Mouse (Mus musculus): ENCODE data around the gene Psd.

Gene Psd

DNA sequence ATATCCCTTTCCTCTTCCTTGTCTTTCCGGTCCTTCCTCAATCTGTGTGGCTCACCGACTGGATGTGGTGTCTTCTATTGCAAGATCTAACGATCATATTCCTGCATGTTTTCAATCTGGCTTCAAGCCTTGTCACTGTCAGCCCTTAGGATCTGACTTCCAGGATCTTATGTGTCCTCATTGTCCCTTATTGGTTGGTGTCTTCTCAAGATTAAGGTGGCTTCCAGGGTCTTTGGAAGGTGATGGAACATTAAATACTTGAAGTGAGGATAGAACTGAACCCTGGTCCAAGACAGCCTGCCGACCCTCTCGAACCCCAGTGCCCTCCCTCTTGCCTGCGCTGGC lies 12.0 kb upstream of the Psd start:
- DNase-seq (ENCODE audit: inconsistent ontology term): peak; percentile 60

DNA sequence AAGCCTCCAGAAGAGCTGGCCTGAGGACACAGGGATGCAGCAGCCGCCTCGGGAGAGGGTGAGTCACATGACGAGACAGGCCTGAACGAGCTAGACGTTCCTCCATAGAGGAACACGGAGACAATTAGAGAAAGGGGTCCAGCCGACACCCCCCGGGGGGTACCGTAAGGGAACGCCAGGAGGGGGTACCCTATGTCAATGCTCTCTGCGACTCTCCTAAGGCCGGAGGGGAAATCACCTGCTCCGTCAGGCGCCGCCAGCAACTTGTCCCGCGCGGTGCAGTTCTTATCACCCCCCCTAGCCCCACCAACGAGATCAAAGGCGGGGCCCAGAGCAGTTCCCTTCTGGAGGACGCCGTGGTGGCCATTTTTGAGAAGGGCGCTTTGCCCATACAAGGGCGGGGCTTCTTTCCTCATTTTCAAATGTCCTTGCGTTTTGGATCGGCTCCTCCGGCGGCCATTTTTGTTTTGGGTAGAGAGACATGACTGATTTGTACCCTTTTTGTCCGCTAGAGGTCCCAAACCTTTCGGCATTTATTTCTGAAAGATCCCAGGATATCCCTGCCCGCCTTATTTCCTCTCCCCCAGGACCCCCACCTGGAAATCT lies 11.5 kb upstream of the Psd start, which contains the start of gene Cuedc2:
TSS of gene Cuedc2 (minus strand) at position 372 of the 606 bp plus-strand sequence.
- peak; percentile 95 for DNase-seq (ENCODE audit: inconsistent ontology term)

DNA sequence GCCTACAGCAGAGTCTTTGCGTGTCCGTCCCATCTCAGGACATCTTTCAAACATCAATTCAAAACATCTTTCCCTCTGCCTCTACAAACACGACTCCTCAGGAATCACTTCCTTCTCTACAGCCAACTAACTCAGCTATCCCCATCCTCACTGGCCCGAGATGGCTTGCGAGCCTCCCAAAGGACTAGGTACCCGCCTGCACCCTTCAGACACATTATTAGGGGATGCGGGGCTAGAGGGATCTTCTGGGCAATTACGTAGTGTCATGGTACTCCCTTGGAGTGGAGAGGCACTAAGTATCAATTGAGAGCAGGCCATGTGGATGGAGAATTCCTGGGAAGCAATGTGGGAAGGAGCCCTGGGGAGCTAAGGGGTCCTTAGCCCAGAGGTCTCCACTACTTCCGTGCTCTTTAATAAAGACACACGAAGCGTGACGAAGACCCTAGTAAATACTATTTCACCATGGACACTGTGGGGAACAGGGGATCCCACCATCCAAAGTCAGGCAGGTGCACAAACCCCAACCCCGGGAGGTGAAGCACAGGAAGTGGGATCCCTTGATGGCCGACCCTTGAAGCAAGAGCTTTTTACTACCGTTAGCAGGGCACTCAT lies 10.9 kb upstream of the Psd start:
- DNase-seq (ENCODE audit: inconsistent ontology term): no peak

DNA sequence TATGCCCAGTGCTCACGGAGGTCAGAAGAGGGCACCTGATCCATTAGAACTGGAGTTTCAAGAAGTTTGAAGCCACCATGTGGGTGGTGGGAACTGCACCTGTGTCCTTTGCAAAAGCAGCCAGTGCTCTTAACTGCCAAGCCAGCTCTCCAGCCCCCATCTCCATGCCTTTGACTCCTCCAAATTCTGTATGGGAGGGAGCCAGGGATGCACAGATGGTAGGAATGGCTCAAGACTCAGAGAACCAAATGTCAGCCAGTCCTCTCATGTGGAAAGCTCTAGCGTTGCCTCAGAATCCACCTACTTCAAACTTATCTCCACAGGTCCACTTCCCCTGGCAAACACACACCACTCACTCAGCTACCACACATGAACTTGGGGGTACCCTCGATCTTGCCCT lies 7.0 kb upstream of the Psd start:
- no peak for DNase-seq (ENCODE audit: inconsistent ontology term)

DNA sequence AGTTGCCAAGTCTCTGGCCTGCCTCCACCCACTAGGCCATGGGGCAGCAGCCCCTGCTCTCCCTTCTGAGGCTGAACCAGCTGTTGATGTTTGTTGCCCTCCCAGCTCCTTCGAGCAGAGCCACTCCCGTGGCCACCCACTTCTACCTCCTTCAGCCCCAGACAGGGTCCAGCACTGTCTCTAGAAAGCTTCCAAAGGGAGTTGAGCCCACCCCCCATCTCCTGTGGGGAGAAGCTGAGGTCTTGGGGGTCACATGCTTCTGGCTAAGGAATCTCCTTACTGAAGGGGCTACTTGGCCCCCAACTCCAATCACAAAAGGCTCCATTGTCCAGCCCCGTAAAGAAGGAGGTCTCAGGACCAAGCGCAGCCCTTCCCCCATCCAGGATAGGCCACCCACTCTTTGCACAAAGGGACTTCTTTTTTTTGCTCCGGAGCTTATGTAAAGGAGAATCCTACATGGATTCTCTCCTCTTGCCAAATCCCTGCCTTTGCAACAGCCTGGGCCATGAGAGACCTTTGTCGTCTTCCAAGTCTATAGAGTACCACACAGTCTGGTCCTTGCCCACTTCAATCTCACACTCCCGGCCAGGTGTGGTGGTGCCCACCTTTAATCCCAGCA lies 5.9 kb upstream of the Psd start:
- DNase-seq (ENCODE audit: inconsistent ontology term): no peak

DNA sequence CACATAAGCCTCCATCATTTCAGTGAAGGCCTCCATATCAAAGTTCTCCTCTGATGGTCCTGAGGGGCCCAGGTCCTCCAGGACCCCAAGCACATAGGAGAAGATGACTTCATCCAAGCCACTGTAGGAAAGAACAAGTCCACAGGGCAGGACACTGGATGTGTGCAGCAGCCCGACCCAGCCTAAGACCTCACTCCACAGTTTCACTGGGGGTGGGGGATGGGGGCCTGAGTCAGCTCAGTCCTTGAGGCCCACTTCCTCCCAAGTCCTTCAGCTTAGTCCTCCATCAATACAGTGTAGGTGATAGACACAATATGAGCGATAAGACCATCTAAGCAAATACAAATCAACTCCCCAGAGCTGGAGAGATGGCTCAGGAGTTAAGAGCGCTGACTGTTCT lies 5.0 kb upstream of the Psd start:
- no peak for DNase-seq (ENCODE audit: inconsistent ontology term)

DNA sequence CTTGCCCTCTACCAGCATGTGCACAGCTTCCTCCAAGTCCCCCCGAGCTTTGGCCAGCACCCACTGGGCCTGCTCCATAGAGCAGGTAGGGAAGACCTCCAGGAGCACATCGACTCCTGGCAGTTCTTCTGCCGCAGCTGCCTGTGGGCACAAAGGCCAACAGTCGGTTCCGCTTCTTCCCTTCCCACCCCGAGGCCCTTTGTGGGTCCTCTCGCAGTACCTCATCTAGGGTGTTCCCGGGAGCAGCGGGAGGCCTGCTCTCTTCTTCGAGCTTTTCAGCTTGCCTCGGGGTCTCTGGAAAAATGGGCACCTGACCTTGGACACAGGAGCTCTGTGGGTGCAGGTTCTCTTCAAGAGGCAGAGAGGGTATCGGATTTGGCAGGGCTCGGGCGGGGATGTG lies 4.4 kb upstream of the Psd start:
- no peak for DNase-seq (ENCODE audit: inconsistent ontology term)

DNA sequence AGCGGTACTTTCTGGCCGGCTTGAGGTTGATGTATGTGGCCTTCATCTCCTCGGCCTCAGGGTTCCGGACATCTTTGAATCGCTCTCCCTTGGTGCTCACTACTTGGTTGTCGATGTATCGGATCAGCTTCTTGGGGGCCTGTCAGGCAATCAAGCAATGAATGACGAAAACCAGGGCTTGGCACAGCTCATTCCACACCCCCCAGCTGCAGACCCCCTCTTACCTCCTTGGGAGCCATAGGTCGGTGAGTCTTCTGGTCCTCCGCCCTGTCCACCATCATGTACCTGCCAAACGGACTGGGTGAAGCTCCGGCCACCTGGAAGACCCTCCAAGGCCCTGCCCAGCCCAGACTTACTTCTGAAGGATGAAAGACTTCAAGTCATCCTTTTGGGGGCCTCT lies 3.7 kb upstream of the Psd start:
- no peak for DNase-seq (ENCODE audit: inconsistent ontology term)

DNA sequence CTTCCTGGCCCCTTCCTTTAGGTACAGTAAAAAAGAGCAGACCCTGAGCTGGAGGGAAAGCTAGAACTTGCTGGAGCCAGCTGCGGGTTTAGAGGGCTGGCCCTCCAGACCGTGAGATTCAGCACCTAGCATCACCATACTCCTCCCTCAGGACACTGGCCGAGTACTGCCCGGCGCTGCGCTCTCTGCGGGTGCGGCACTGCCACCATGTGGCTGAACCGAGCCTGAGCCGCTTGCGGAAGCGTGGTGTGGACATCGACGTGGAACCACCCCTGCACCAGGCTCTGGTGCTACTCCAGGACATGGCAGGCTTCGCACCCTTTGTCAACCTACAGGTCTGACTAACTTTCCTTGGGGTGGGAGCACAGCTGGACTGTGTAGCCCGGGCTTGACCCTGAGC lies 3.0 kb upstream of the Psd start:
- DNase-seq (ENCODE audit: inconsistent ontology term): peak; percentile 79

DNA sequence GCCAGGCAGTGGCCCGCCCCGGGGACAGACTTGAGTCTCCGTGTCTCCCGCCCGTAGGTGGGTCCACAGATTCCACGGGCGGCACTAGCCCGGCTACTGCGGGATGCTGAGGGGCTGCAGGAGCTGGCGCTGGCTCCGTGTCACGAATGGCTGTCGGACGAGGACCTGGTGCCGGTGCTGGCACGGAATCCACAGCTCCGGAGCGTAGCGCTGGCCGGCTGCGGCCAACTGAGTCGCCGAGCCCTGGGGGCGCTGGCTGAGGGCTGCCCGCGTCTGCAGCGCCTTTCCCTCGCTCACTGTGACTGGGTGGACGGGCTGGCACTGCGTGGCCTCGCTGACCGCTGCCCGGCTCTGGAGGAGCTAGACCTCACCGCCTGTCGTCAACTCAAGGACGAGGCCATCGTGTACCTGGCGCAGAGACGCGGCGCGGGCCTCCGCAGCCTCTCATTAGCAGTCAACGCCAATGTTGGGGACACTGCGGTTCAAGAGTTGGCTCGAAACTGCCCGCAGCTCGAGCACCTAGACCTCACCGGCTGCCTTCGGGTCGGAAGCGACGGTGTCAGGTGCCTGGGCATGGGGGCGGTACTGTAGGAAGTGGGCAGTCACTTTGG lies 2.2 kb upstream of the Psd start:
- no peak for DNase-seq (ENCODE audit: inconsistent ontology term)

DNA sequence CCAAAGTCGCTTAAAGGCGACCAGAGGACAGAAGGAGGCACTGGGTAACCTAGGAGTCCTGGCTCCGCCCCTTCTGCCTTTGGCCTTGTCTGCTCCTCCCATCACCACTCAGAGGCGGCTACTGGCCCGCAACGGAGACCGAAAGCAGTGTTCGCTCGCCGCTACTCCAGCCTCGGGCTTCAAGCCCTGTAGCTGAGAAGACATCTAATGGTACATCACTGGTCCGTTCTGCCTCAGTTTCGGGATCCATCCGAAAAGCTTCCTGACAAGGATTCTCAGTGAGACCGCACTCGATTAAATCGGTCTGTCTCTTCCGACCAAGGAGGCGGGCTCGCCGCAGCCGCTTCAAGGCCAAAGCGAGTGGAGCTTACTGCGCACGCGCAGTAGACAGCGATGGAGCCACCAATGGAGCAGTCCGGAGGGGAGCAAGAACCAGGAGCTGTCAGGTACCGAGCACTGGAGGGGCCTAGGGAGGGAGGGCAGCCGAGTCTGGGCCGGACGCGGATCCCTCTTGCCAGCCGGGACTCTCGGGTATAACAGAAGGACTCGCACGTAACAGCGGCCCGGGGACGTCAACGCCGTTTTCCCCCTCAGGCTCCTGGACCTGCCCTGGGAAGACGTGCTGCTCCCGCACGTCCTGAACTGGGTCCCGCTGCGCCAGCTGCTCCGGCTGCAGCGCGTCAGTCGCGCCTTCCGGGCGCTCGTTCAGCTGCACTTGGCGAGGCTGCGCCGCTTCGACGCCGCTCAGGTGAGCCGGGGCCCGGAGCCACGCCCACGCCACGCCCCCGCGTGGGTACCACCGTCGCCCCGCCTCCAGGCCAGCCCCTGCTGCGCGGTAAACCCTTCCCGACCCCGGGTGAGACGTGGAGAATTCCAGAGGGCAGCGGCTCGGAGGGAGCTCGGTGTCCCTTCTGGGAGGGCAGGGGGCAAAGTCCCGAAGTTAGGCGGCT lies 1.4 kb upstream of the Psd start, which contains the start of gene Fbxl15:
TSS of gene Fbxl15 (plus strand) at position 104 of the 950 bp plus-strand sequence.
- DNase-seq (ENCODE audit: inconsistent ontology term): peak; percentile 95

DNA sequence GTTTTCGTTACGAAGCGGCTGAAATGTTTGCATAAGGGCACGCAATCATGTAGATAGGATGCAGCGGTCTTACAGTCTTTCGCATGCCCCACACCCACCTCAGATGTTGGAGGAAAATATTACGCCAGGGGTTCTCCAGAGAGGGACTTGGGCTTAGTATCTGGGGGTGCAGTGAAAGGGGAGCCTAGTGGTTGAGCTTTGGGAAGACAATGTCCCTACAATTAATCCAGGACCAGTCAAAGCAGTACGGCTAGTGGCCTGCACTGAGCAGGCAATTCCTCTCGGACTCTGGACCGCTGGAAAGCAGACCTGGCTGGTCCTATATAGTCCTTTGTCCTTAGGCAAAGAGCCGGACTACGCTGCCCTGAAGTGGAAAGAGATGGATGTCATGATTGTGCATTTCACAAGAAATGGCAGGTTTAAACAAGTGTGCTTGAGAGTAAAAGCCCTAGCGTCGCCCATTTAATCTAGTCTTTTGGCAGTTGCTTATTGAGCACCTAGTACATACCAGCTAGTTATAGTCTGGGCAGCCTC lies 642 bp upstream of the Psd start:
- no peak for DNase-seq (ENCODE audit: inconsistent ontology term)

DNA sequence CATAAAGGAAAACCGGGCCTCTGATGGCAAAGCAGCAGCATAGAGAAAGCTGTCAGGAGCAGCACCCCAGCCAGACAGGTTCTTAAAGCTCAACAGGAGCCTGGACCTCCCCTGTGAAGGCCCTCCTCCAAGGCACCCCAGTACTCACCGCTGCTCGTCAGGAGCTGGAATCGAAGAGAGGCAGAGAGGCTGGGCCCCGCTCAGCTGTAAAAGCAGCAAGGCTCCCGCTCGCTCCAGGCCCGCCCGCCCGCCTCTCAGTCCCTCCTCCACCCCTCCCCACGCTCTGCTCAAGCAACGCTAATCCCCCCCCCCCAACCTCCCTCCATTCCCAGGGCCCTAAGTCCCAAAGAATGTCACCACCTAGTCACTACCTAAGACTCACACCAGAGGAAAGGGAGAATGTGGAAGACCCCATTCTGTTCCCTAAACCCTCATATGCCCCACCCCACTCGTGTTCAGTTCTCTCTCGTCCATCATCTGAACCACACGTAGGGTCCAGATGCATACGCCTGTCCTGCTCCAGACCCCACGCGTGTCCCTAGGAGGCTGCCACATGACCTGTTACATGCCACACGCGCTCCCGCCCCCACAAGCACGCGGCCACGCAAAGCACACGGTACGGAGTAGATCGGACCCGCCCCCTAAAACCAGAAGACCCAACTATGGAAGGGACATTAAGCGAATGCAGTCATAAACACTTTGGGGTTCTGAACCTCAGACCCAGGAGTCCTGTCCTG lies 769 bp downstream of the Psd start:
- DNase-seq (ENCODE audit: inconsistent ontology term): no peak

DNA sequence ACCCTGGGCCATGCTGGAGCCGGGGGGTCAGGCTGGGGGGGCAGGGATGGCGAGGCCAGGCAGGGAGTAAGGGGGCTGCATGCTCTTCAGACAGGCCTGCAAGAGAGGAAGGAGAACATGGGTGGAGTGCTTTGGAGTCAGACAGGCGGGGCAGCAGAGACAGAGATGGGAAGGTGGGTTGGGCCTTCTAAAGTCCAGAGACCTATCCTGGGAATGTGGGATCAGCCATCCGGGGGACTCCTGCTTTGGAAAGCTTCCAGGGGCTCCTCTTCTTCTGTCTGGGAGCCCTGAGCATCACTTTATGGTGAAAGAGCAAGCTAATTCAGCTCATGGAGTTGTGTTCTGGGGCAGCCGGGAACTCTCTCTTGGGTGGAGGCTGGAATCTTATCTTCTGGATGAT lies 2.0 kb downstream of the Psd start:
- DNase-seq (ENCODE audit: inconsistent ontology term): no peak

DNA sequence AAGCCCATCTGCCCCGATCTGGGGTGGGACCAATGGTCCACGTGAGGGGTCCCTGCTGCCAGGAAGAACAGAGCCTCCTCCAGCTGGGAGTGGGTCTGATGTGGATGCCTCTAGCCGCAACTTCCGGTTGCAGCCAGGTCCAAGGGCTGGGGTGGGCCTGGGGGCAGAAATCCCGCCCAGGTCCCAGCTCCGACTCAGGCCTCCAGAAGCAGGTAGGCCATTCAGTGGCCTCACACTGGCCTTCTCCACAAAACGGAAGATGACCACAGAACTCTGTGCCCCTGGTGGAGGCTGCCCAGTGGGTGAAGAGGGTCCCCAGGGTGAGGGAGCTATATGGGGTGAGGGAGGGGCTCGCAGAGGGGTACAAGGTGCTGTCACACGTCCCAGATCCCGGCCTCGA lies 2.6 kb downstream of the Psd start:
- DNase-seq (ENCODE audit: inconsistent ontology term): no peak

DNA sequence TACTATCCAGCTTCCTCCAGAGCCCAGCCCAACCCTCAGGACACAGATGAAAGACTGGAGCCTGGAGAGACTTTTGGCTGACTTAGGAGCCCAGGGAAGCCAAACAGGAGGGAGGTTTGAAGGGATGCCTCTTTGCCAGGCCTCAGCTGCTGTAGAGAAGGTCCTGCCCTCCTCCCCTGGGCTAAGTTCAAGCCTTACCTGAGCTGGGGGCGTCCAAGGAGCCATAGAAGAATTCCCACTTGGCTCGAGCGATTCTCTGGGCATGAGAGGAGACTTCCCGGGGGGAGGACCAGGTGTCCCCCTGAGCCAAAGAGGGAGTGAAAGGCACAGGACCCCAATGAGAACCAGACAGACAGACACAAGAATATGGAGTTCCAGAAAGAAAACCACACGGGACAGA lies 3.2 kb downstream of the Psd start:
- DNase-seq (ENCODE audit: inconsistent ontology term): no peak

DNA sequence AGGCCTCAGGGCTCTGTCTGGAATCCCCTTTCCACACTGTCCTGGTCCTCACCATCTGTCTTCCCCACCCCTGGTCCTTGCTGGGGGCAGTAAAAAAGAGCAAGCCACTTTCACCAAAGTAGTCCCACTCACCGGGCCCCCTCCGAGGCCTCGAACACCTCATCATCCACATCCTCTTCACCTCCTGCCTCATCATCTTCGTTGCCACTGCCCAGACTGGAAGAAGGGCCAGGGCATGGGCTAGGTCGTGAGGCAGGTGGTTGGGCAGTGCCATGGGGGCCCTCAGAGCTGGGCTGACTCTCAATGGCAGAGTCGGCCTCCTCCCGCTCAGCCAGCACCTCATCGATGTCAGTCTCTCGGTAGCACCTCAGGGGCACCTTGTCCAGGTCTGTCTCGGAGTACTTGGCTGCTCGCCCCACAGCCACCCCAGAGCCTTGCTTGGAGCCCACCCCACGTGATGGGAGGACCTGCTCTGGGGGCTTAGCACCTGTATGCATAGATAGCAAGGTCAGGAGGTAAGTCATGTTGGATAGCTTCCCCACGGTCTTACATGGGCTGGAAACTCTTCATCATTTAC lies 3.9 kb downstream of the Psd start:
- no peak for DNase-seq (ENCODE audit: inconsistent ontology term)

DNA sequence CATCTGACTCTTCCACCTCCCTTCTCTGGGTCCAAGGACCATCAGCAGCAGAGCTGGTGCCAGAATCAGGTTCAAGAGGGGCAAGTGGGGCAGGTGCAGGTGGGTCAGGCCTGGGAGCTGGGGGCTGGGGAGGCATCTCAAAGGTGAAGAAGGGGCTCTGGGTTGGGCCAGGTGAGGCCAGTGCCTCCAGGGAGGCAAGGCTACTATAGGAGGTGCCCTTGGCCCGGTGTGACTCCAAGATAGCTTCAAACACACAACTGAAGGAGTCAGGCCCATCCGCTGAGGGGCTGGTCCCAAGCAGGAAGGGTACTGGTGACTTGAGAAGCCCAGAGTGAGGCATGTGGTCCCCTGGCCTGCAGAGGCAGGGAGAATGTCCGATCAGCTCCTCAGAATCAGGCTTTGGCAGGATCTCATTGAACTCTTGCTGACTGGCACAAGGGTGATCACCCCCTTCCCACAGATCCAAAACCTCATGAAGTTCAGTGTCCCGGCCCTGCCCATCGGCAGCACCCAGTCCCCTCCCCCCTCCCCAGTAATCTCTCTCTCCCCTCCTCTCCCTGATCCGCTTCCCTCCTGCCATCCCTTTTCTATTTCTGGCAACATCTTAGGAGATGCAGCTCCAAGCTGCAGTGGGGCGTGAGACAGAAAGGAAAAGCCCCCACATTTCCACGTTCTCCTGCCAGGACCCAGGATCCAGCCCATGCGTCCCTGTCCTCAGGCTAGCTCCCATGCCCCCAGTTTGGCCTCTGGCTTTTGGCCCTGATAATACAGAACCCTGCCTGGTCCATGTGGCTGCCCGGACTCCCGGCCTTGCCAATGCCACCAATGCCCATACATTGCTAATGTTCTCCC lies 4.6 kb downstream of the Psd start:
- DNase-seq (ENCODE audit: inconsistent ontology term): no peak

DNA sequence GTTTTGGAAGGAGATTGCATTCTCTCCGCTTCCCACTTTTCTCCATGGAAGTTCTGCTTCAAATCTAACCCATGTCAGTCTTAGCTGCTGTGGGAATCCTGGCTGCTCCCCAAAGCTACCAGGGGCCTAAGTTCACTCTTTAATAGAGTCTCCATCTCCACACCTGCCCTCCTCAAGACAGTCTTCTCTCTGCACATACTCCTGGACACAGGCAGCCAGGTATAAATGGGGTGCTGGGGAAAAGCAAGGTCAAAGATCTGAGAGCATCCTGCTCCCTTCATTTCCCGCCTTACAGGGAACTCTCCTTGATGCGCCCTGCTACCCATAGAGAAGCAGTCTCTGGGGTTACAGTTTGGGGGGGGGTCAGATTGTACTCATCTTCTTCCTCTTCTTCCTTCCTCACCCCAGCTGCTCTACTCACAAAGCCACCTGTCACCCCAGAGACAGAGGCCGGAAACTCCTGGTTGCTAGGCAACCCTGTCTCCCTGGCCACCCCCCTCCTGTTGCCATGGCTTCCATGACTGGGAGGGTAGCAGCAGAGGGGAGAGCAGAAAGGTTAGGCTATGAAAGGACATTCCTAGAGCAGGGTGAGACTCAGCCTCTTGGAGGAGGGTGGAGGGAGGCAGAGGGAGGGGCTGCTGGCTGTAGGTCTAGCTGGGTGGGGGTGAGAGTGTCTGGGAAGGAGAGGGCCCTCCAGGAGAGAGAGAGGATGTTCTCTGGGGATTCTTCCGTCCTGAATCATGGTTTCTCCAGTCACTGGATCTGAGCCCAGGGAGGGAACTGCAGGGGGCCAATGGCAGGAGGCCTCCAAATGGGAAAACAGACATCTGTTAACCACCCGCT lies 5.6 kb downstream of the Psd start:
- peak; percentile 69 for DNase-seq (ENCODE audit: inconsistent ontology term)
